Mouse (Mus musculus) sigmoid colon, adult 10 weeks (tissue): ENCODE data around the gene Fdxr. TPM values are rescaled to one million over a fixed set of nuclear protein-coding genes. Genes with fewer than 3 reads are reported as not detected.

Experiments
- polyA plus RNA-seq: library from polyadenylated mRNA; stranded (reverse); fragments of 350-450 nt; fragmentation: Illumina TruSeq; extraction: RNeasy Lipid Tissue Mini Kit (QIAGEN cat#74804); gene quantifications from one replicate; pipeline ENCODE4 v1.2.3, GENCODE M21; 2014; ENCODE audit warnings: low read depth, low replicate concordance

The Fdxr gene
- 3.7 TPM for polyA plus RNA-seq

DNA sequence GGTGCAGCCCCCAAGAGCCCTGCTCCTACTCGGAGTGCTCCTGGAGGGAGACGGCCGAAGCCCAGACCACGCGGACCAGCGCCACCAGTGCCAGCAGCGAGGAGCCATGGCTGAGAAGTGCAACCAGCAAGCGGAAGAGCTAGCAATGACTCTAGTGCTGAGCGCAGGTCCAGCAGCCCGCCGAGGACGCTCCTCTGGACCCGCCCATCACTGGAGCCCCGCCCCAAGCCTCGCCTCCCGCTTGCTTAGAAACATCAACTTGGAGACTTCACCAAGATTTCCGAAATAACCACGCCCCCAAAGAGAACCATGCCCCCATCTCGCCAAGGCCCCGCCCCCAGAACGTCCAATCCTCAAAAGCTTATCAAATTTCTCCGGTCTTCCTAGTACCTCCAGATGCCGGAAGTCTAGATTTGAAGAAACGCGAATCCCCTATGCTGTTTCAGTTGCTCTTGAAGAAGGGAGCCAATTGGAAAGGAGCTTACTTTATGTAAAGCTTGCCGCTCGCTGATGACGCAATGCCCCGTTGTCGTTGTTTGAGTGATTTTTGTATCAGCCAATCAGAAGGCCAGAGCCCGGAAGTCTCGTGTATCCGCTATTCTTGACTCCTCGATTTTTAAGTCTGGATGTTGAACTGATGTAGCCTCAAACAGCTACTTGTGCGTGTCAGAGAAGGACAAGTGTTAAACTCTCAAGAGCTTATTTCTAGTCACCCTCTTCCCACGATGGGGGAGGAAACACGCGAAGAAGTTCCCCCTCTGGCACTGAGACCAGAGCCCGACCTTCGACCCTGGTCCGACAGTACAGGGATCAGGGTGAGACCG is at the start of gene Fdxr:
TSS of gene Fdxr (minus strand) at position 271 of the 824 bp plus-strand sequence.

GRCm38 (mm10) chr11:115321906-115322693 is 45.2 kb upstream of the Fdxr start, which contains the start of gene Ush1g:
TSS of gene Ush1g (minus strand) at chr11:115322041.

GRCm38 (mm10) chr11:115306863-115307262 is 30.0 kb upstream of the Fdxr start, which contains the start of gene Otop2:
TSS of gene Otop2 (plus strand) at chr11:115307163.

DNA sequence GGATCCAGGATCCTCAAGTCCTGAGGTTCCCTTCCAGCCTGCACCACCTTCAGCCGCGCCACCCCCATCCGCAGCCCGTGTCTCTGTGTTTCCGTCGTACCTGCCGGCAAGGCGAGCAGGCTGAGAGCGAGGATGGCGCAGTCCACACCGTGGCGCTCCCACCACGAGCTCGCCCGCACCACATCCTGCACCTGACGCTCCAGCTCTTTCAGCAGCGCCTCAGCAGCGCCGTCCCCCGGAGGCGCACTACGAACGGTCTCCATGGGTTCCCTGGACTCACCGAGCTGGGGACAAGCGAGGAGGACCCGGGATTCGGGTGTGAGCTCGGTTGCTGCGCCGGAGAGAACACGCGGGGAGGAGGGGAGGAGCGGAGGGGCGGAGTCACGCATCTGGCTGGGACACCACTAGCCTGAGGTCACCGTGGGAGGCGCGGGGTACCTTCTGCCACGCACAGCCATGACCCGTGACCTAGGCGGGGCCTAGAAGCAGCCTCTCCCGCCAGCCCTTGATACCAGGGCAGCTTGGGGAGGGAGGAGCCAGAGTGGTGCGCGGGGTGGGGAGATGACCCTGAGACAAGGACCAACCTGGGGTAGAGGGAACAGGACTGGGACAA is 20.5 kb upstream of the Fdxr start, which contains the start of gene Fads6:
TSS of gene Fads6 (minus strand) at position 450 of the 613 bp plus-strand sequence.

DNA sequence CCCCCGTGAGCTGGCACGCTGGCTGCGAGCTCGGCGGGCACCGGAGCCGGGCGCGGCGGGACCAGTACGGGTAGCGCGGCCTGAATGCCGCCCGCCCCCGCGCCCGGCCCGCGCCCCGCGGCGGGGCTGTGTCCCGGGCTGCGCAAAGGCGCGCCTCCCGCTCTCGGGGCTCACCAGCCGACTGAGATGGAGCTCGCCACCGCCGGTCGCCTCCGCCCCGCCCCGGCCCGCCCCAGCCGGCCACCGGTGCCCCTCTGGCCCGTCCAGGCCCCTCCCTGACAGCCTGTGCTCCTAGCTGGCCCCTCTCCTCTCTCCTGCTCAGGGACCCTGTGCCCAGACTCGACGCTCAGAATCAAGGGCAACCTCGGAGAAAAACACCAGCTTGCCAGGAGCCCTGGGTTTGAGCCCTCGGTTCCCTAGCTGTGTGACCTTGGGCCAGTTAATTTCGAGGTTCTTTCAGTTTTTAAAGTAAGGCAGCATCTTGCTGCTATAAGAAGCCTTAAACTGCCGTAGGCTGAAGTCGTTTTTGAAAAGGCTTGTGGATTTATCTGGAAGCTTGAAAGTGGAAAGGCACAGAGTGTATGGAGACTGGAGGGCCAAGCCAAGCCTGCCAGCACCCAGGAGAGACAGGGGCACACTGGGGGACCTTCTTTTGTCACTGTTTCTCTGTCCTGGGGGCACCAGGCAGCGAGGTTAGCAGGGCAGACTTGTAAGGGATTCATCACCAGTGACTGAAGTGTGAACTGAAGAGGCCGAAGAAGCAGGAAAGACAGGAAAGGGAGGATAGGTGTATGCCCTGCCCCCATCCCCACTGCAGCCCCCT is 9.6 kb downstream of the Fdxr start, which contains the start of gene Grin2c:
TSS of gene Grin2c (minus strand) at position 183 of the 823 bp plus-strand sequence.

Other genes starting within 250 kb of the Fdxr start
- 1.5 TPM for gene Cd300ld5, start 239.3 kb downstream of the Fdxr start, polyA plus RNA-seq
- gene Cd300ld3, start 228.6 kb downstream of the Fdxr start, polyA plus RNA-seq, result 1.5 TPM
- gene Cd300e, start 214.9 kb downstream of the Fdxr start, polyA plus RNA-seq, result 2.1 TPM
- 2.7 TPM for gene Rab37, start 185.6 kb downstream of the Fdxr start, polyA plus RNA-seq
- 1.5 TPM for gene Cd300lf, start 143.1 kb downstream of the Fdxr start, polyA plus RNA-seq
- 29.7 TPM for gene Slc9a3r1, start 113.7 kb downstream of the Fdxr start, polyA plus RNA-seq
- gene Tmem104, start 89.6 kb downstream of the Fdxr start, polyA plus RNA-seq, result 0.50 TPM
- gene Nat9, start 89.2 kb downstream of the Fdxr start, polyA plus RNA-seq, result 1.3 TPM
- not detected for gene Grin2c, start 9.8 kb downstream of the Fdxr start, polyA plus RNA-seq
- 0.47 TPM for gene Fads6, start 20.6 kb upstream of the Fdxr start, polyA plus RNA-seq
- gene Otop2, start 30.1 kb upstream of the Fdxr start, polyA plus RNA-seq, result not detected
- gene Ush1g, start 45.0 kb upstream of the Fdxr start, polyA plus RNA-seq, result not detected
- not detected for gene Otop3, start 57.7 kb upstream of the Fdxr start, polyA plus RNA-seq
- gene Hid1, start 90.7 kb upstream of the Fdxr start, polyA plus RNA-seq, result 19.6 TPM
- 0.54 TPM for gene Cdr2l, start 104.9 kb upstream of the Fdxr start, polyA plus RNA-seq
- 12.8 TPM for gene Mrpl58, start 126.7 kb upstream of the Fdxr start, polyA plus RNA-seq
- gene Atp5h, start 142.9 kb upstream of the Fdxr start, polyA plus RNA-seq, result 608 TPM
- 14.4 TPM for gene Kctd2, start 143.1 kb upstream of the Fdxr start, polyA plus RNA-seq
- gene Trim80, start 163.5 kb upstream of the Fdxr start, polyA plus RNA-seq, result not detected
- gene Slc16a5, start 185.4 kb upstream of the Fdxr start, polyA plus RNA-seq, result 20.9 TPM
- 1.3 TPM for gene Armc7, start 198.6 kb upstream of the Fdxr start, polyA plus RNA-seq
- 6.7 TPM for gene Nt5c, start 214.8 kb upstream of the Fdxr start, polyA plus RNA-seq
- gene Jpt1, start 237.3 kb upstream of the Fdxr start, polyA plus RNA-seq, result 69.5 TPM